Mouse (Mus musculus) cortical plate, adult 2 months (tissue): ENCODE data around the gene Tenm2. TPM values are rescaled to one million over a fixed set of nuclear protein-coding genes. Genes with fewer than 3 reads are reported as not detected.

Experiments used
- H3K27ac ChIP-seq: fragments of 200-500 bp; 2 replicates; pipeline ENCODE4 v1.5.1; 2012; ENCODE audit warnings: low read length, control low read depth, inconsistent platforms; ENCODE audit not compliant: insufficient read depth
- H3K4me1 ChIP-seq: fragments of 200-500 bp; 2 replicates; pipeline ENCODE4 v1.6.1; 2011; ENCODE audit warnings: low read length; ENCODE audit not compliant: control insufficient read depth, insufficient read depth
- H3K4me3 ChIP-seq: fragments of 200-500 bp; 2 replicates; pipeline ENCODE4 v1.5.1; 2011; ENCODE audit warnings: mild to moderate bottlenecking, low read length, control low read depth; ENCODE audit not compliant: insufficient read depth
- CTCF ChIP-seq: fragments of 200-500 bp; IDR thresholded peaks from 2 replicates; pipeline ENCODE4 v1.5.1; 2011; ENCODE audit warnings: mild to moderate bottlenecking, control low read depth, low read length; ENCODE audit not compliant: insufficient read depth; ENCODE audit errors: extremely low read depth
- POLR2A ChIP-seq: fragments of 200-500 bp; IDR thresholded peaks from 2 replicates; pipeline ENCODE4 v1.6.1; 2011; ENCODE audit warnings: mild to moderate bottlenecking, low read length, control low read depth; ENCODE audit not compliant: insufficient read depth; ENCODE audit errors: extremely low read depth
- polyA plus RNA-seq: library from polyadenylated mRNA; depleted of rRNA; stranded (reverse); fragments of >200 nt; gene quantifications from 2 replicates; pipeline ENCODE4 v1.2.3, GENCODE M21; 2012

Gene Tenm2
- polyA plus RNA-seq, 1 experiment: 26.6 TPM

GRCm38 (mm10) chr11:36395803-36396710 is 839.7 kb downstream of the Tenm2 start:
- TF ChIP-seq CTCF (no peak), POLR2A (no peak)
- Histone ChIP-seq H3K27ac (no peak overlapping the region), H3K4me3 (no peak overlapping the region), H3K4me1 (peaks cover 5% of the 10 kb centered on the region; the same call in 1 of the 2 replicates)

- TF ChIP-seq POLR2A (no peak), CTCF (no peak)
- no peaks in the 10 kb centered on the region for H3K4me1 ChIP-seq
- no peak overlapping the region for H3K27ac ChIP-seq
- no peak overlapping the region for H3K4me3 ChIP-seq
These were observed 851.1 kb downstream of the Tenm2 start for GRCm38 (mm10) chr11:36384696-36385095.

GRCm38 (mm10) chr11:36371814-36372213 is 864.0 kb downstream of the Tenm2 start:
- H3K4me1 ChIP-seq: no peaks in the 10 kb centered on the region; the same call in 1 of the 2 replicates

GRCm38 (mm10) chr11:36365067-36365466 is 870.7 kb downstream of the Tenm2 start:
- no peak overlapping the region for H3K27ac ChIP-seq
- H3K4me3 ChIP-seq: no peak overlapping the region
- H3K4me1 ChIP-seq: no peaks in the 10 kb centered on the region
- TF ChIP-seq POLR2A (no peak), CTCF (no peak)

More at GRCm38 (mm10) chr11:36371814-36372213, 864.0 kb downstream of the Tenm2 start:
- Histone ChIP-seq H3K27ac (no peak overlapping the region), H3K4me3 (no peak overlapping the region)
- TF ChIP-seq POLR2A (no peak), CTCF (no peak)

- Histone ChIP-seq H3K27ac (no peak overlapping the region), H3K4me3 (no peak overlapping the region), H3K4me1 (no peaks in the 10 kb centered on the region)
- TF ChIP-seq POLR2A (no peak), CTCF (no peak)
These were observed 871.3 kb downstream of the Tenm2 start for GRCm38 (mm10) chr11:36364441-36364840.

GRCm38 (mm10) chr11:36362514-36362913 is 873.2 kb downstream of the Tenm2 start:
- H3K4me3 ChIP-seq: no peak overlapping the region
- TF ChIP-seq POLR2A (no peak), CTCF (no peak)
- H3K4me1 ChIP-seq: no peaks in the 10 kb centered on the region
- no peak overlapping the region for H3K27ac ChIP-seq

GRCm38 (mm10) chr11:36353252-36353651 is 882.5 kb downstream of the Tenm2 start:
- TF ChIP-seq POLR2A (no peak), CTCF (no peak)
- peaks cover 1% of the 10 kb centered on the region; the same call in 1 of the 2 replicates for H3K4me1 ChIP-seq
- H3K27ac ChIP-seq: no peak overlapping the region
- no peak overlapping the region for H3K4me3 ChIP-seq

GRCm38 (mm10) chr11:36351752-36352151 is 884.0 kb downstream of the Tenm2 start:
- TF ChIP-seq POLR2A: no peak
- TF ChIP-seq CTCF: no peak
- H3K4me3 ChIP-seq: no peak overlapping the region
- peaks cover 1% of the 10 kb centered on the region; the same call in 1 of the 2 replicates for H3K4me1 ChIP-seq
- no peak overlapping the region for H3K27ac ChIP-seq

GRCm38 (mm10) chr11:36351341-36351740 is 884.4 kb downstream of the Tenm2 start:
- H3K27ac ChIP-seq: no peak overlapping the region
- no peak overlapping the region for H3K4me3 ChIP-seq
- no peak for TF ChIP-seq POLR2A
- TF ChIP-seq CTCF: no peak
- H3K4me1 ChIP-seq: peaks cover 1% of the 10 kb centered on the region; the same call in 1 of the 2 replicates

- TF ChIP-seq CTCF (no peak), POLR2A (no peak)
- Histone ChIP-seq H3K4me1 (peaks cover 1% of the 10 kb centered on the region; the same call in 1 of the 2 replicates), H3K27ac (no peak overlapping the region)
These were observed 885.5 kb downstream of the Tenm2 start for GRCm38 (mm10) chr11:36350264-36350663.

More at GRCm38 (mm10) chr11:36350264-36350663, 885.5 kb downstream of the Tenm2 start:
- no peak overlapping the region for H3K4me3 ChIP-seq
